Mouse (Mus musculus): ENCODE results near the gene Gm19668.
"Not testable (repeated sequence)": the region's sequence is repeated elsewhere in the genome, so short reads cannot be mapped to it uniquely, and the experiment has no call there.

Gm19668 gene

DNA sequence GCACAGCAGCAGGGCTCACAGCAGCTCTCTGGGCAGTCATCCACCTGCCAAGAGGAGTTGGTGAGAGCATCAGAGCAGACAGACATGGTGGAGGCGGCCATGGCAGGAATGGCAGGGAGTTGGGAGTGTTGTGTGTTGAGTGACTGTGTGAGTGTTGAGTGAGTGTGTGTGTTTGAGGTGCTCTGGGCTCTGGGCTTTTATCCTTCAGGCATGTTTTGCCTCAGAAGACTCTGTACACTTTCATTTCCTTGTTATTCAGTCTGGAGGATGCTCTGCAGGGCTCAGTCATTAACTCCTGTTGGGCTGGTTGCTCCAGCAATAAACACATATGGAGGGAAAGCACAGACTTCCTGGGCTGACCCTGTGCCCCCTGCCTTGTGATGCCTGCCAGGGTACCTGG lies 27.7 kb downstream of the Gm19668 start, which contains the start of gene Gm3238:
Gm3238 (minus strand) TSS at position 101 of the 400 bp plus-strand sequence.
- DNase-seq (ENCODE audit: extremely low spot score), result not testable (repeated sequence)

- DNase-seq (ENCODE audit: extremely low spot score), result no peak
These were observed 29.2 kb downstream of the Gm19668 start for GRCm38 (mm10) chr10:77769727-77770126.

GRCm38 (mm10) chr10:77759582-77759981 lies 39.4 kb downstream of the Gm19668 start, which contains the start of gene Gm3233:
Gene Gm3233, minus strand, starts transcription at chr10:77759682.
- not testable (repeated sequence) for DNase-seq (ENCODE audit: extremely low spot score)

GRCm38 (mm10) chr10:77753448-77753847 lies 45.5 kb downstream of the Gm19668 start:
- no peak for DNase-seq (ENCODE audit: extremely low spot score)

DNA sequence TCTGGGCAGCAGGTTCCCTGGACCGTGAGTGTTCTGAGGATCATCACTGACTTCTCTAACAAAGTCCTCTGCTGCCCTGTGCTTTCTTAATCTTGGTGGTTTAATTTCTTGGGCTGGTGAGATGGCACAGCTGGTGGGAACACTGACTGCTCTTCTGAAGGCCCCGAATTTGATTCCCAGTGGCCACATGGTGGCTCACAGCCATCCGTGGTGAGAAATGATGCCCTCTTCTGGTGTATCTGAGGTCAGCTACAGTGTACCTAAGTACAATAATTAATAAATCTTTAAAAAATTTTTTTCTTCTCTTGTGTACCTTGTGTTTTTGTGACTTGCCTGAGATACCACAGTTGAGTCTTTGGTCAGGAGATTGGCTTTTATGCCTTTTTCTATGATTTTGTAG lies 46.6 kb downstream of the Gm19668 start:
- not testable (repeated sequence) for DNase-seq (ENCODE audit: extremely low spot score)

DNA sequence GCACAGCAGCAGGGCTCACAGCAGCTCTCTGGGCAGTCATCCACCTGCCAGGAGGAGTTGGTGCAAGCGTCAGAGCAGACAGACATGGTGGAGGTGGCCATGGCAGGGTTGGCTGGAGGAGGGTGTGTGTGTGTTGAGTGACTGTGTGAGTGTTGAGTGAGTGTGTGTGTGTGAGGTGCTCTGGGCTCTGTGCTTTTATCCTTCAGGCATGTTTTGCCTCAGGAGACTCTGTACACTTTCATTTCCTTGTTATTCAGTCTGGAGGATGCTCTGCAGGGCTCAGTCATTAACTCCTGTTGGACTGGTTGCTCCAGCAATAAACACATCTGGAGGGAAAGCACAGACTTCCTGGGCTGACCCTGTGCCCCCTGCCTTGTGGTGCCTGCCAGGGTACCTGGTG lies 47.7 kb downstream of the Gm19668 start, which contains the start of gene Gm9736:
Gm9736 (minus strand) TSS at position 101 of the 400 bp plus-strand sequence.
- DNase-seq (ENCODE audit: extremely low spot score), result not testable (repeated sequence)

- not testable (repeated sequence) for DNase-seq (ENCODE audit: extremely low spot score)
These were observed 48.2 kb downstream of the Gm19668 start for GRCm38 (mm10) chr10:77750686-77751085.

Measured in embryo, embryonic 9.5 days (tissue).